Mouse (Mus musculus) liver, embryonic 15.5 days (tissue): ENCODE measurements around the gene Prkaca. TPM values are rescaled to one million over a fixed set of nuclear protein-coding genes. Genes with fewer than 3 reads are reported as not detected.

Experiments used
- ATAC-seq: fragments of 200-750 bp; cut with Nextera tagmentation; 2 replicates; pipeline ENCODE4 v1.8.0; 2017; ENCODE audit warnings: moderate number of reproducible peaks, mild to moderate bottlenecking, moderate library complexity; ENCODE audit not compliant: insufficient read depth
- H3K27ac ChIP-seq: fragments of 300-500 bp; sonication (generic); replicated peaks from 2 replicates; pipeline ENCODE4 v1.5.1; 2015; ENCODE audit warnings: mild to moderate bottlenecking, inconsistent platforms
- H3K27me3 ChIP-seq: fragments of 300-500 bp; sonication (generic); 2 replicates; pipeline ENCODE4 v1.6.1; 2015; ENCODE audit warnings: mild to moderate bottlenecking, inconsistent platforms
- H3K36me3 ChIP-seq: fragments of 300-500 bp; sonication (generic); replicated peaks from 2 replicates; pipeline ENCODE4 v1.6.1; 2015; ENCODE audit warnings: moderate library complexity, mild to moderate bottlenecking, inconsistent platforms
- H3K4me1 ChIP-seq: fragments of 300-500 bp; sonication (generic); replicated peaks from 2 replicates; pipeline ENCODE4 v1.6.1; 2015; ENCODE audit warnings: inconsistent platforms
- H3K4me2 ChIP-seq: fragments of 300-500 bp; sonication (generic); 2 replicates; pipeline ENCODE4 v1.6.1; 2015; ENCODE audit warnings: moderate library complexity, mild to moderate bottlenecking, inconsistent platforms
- H3K4me3 ChIP-seq: fragments of 300-500 bp; sonication (generic); replicated peaks from 2 replicates; pipeline ENCODE4 v1.5.1; 2015; ENCODE audit warnings: mild to moderate bottlenecking, inconsistent platforms
- H3K9ac ChIP-seq: fragments of 300-500 bp; sonication (generic); 2 replicates; pipeline ENCODE4 v1.6.1; 2015; ENCODE audit warnings: moderate library complexity, mild to moderate bottlenecking, inconsistent platforms
- H3K9me3 ChIP-seq: fragments of 300-500 bp; sonication (generic); replicated peaks from 2 replicates; pipeline ENCODE4 v1.6.1; 2016; ENCODE audit warnings: inconsistent platforms
- WGBS: fragments of 180-500 bp; shearing (Covaris S2); methylation state at CpG from one replicate; pipeline ENCODE4 v1.1.7; 2015; ENCODE audit warnings: mixed read lengths; ENCODE audit not compliant: insufficient replicate concordance; 5-methylcytosine and 5-hydroxymethylcytosine counted together
- microRNA counts: library from miRNA; unstranded; fragments of <30 nt; microRNA quantifications from one replicate; lab custom pipeline; 2016
- microRNA-seq: library from miRNA; unstranded; fragments of <30 nt; microRNA quantifications from one replicate; pipeline ENCODE4, GENCODE M21; 2016
- polyA plus RNA-seq: library from polyadenylated mRNA; unstranded; fragments of >200 nt; fragmentation: Nextera tagmentation; extraction: Ambion mirVana; gene quantifications from 2 replicates; pipeline ENCODE4 v1.2.1, GENCODE M21; 2015

The Prkaca gene
- polyA plus RNA-seq, 1 experiment from 2014 or later, result 51.5 TPM

- Histone ChIP-seq H3K4me3 (peak within 1 kb of the TSS; percentile 40), H3K27me3 (peaks cover 76% of the 10 kb centered on the region), H3K4me1 (peaks cover 13% of the 10 kb centered on the region), H3K9me3 (no peaks in the 10 kb centered on the region), H3K4me2 (peak within 1 kb of the TSS; percentile 56), H3K27ac (no peak within 1 kb of the TSS), H3K9ac (no peak within 1 kb of the TSS), H3K36me3 (no peaks in the 10 kb centered on the region)
- 1% methylated on average over 40 of the region's 40 CpGs for WGBS
- ATAC-seq, result peak; percentile 25; the same call in 1 of the 2 replicates
Observed at GRCm38 (mm10) chr8:84042066-84042947, 69.5 kb downstream of the Prkaca start, which contains the start of gene Il27ra. Gene Il27ra, minus strand, starts transcription at chr8:84042589.

- no peak for ATAC-seq
- H3K4me1 ChIP-seq, result peaks cover 13% of the 10 kb centered on the region
- no peaks in the 10 kb centered on the region for H3K36me3 ChIP-seq
- WGBS, result 31% methylated on average over 12 of the region's 12 CpGs
- no peaks in the 10 kb centered on the region for H3K9me3 ChIP-seq
- H3K4me3 ChIP-seq, result peak overlapping the region; percentile 40; the same call in 1 of the 2 replicates
- no peak overlapping the region for H3K9ac ChIP-seq
- peaks cover 75% of the 10 kb centered on the region for H3K27me3 ChIP-seq
- H3K4me2 ChIP-seq, result peak overlapping the region; percentile 56
- H3K27ac ChIP-seq, result no peak overlapping the region
Observed at GRCm38 (mm10) chr8:84042948-84043342, 70.2 kb downstream of the Prkaca start.

- Histone ChIP-seq H3K27ac (no peak overlapping the region), H3K9ac (no peak overlapping the region), H3K4me2 (no peak overlapping the region), H3K4me1 (peaks cover 13% of the 10 kb centered on the region), H3K9me3 (no peaks in the 10 kb centered on the region), H3K27me3 (peaks cover 73% of the 10 kb centered on the region), H3K36me3 (no peaks in the 10 kb centered on the region), H3K4me3 (no peak overlapping the region)
- ATAC-seq, result no peak
- 11% methylated on average over 7 of the region's 7 CpGs for WGBS
Observed at GRCm38 (mm10) chr8:84044103-84044502, 71.3 kb downstream of the Prkaca start.

GRCm38 (mm10) chr8:84044900-84045299 lies 72.1 kb downstream of the Prkaca start, which contains the start of gene Rln3:
Gene Rln3, minus strand, starts transcription at chr8:84045000.
- H3K27me3 ChIP-seq, result peaks cover 73% of the 10 kb centered on the region
- peaks cover 13% of the 10 kb centered on the region for H3K4me1 ChIP-seq
- no peak within 1 kb of the TSS for H3K4me3 ChIP-seq
- no peak within 1 kb of the TSS for H3K9ac ChIP-seq
- no peaks in the 10 kb centered on the region for H3K9me3 ChIP-seq
- no peaks in the 10 kb centered on the region for H3K36me3 ChIP-seq
- no peak within 1 kb of the TSS for H3K27ac ChIP-seq
- H3K4me2 ChIP-seq, result no peak within 1 kb of the TSS
- WGBS, result 8% methylated on average over 9 of the region's 9 CpGs
- no peak for ATAC-seq

MicroRNAs encoded within 50 kb of the gene (microRNA counts, 519-probe panel; counts per million panel counts)
- microRNA mmu-miR-1199 (lab: Ali Mortazavi, UCI), result not detected

Small RNA genes within 50 kb of the gene (microRNA-seq; reads per million reads assigned to microRNA genes)
- gene Gm44330 (not detected), gene Gm44450 (not detected), gene Mir1199 (not detected), gene Mir8111 (1.8 reads per million)

Other genes with a start within 250 kb of the Prkaca start
- gene Adgre5, start 231.7 kb upstream of the Prkaca start, polyA plus RNA-seq, result 13.4 and 15.4 TPM in 2 replicates
- 1.1 and 1.6 TPM in 2 replicates for gene Adgrl1, start 72.9 kb upstream of the Prkaca start, polyA plus RNA-seq
- 0.39 and 0.47 TPM in 2 replicates for gene Gm10644, start 17.8 kb upstream of the Prkaca start, polyA plus RNA-seq
- 116 and 118 TPM in 2 replicates for gene Asf1b, start 17.5 kb upstream of the Prkaca start, polyA plus RNA-seq
- 5.8 and 6.9 TPM in 2 replicates for gene Samd1, start 24.7 kb downstream of the Prkaca start, polyA plus RNA-seq
- 0.58 and 0.61 TPM in 2 replicates for gene 1700067K01Rik, start 28.5 kb downstream of the Prkaca start, polyA plus RNA-seq
- not detected in 2 replicates for gene 2210011C24Rik, start 39.2 kb downstream of the Prkaca start, polyA plus RNA-seq
- 0.15 and 0.23 TPM in 2 replicates for gene Palm3, start 48.5 kb downstream of the Prkaca start, polyA plus RNA-seq
- 0.74 and 1.3 TPM in 2 replicates for gene Il27ra, start 69.6 kb downstream of the Prkaca start, polyA plus RNA-seq
- 0.15 TPM in 1 of 2 replicates, not detected in the other for gene Rln3, start 72.0 kb downstream of the Prkaca start, polyA plus RNA-seq
- 0.24 and 0.30 TPM in 2 replicates for gene Gm10643, start 92.1 kb downstream of the Prkaca start, polyA plus RNA-seq
- gene Rfx1, start 93.8 kb downstream of the Prkaca start, polyA plus RNA-seq, result 2.4 and 2.9 TPM in 2 replicates
- 3.2 and 3.5 TPM in 2 replicates for gene Dcaf15, start 131.8 kb downstream of the Prkaca start, polyA plus RNA-seq
- not detected in 2 replicates for gene Podnl1, start 153.0 kb downstream of the Prkaca start, polyA plus RNA-seq
- 5.4 and 5.5 TPM in 2 replicates for gene Cc2d1a, start 174.9 kb downstream of the Prkaca start, polyA plus RNA-seq
- gene 4930432K21Rik, start 175.0 kb downstream of the Prkaca start, polyA plus RNA-seq, result 0.25 and 0.41 TPM in 2 replicates
- 0.31 TPM in 2 replicates for gene Nanos3, start 212.2 kb downstream of the Prkaca start, polyA plus RNA-seq